Mouse (Mus musculus) v-Abl transformed pro-B cells (cell line): ENCODE data around the gene Trim71.

Experiments
- in situ Hi-C, 2 experiments: fragments of 400-800 bp; cut with MboI; formaldehyde crosslinking; loops; one replicate each; pipeline ENCODE4 v1.15.1; 2025; ENCODE audit not compliant: unreplicated experiment in 2 of 2

Trim71 gene

DNA sequence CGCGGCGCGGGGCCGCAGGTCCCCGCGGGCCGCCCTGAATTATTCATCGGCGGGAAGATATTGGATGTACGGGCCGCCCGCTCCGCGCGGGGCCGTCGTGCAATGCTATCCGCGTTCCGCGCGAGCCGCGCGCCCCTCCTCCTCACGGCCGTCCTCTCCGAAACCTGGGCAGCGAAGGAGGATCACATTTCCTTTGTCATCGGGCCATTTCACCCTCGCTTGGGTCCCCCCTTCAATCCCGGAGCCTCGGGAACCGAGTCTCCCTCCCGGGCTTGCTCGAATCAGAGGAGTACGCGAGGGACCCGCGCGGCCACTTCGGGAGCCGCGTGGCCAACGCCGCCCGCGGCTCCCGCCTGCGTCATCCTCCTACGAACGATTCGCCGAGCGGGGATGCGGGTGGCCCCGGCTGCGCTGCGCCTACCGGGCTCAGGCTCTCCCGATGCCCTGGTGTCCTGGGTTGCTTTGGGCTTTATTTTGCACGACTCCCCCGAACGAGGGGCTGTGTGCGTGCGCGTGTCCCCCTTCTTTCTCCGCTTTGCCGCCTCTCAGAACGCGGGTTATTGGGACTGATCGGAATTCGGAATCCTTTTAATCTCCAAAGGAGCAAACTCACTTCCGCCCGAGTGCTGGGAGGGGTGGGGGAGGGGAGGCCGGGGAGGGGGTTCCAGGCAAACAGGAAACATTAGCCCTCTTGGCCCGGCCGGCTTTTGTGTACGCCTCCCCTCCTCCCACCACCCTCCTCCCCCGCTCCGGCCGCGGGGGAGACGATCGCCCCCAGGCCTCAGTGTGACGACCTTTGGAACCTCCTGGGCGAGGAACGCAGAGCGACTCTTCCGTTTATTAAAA, at the start of gene Trim71:
Trim71 (minus strand) TSS at position 609 of the 846 bp plus-strand sequence.
- in situ Hi-C loops, result no loop called here

- in situ Hi-C loops, result loop anchor here in 1 of 2 experiments (25.0 kb wide), 1 partner anchor 649 kb away; no protein-coding TSS in a partner anchor
These were observed 48.9 kb upstream of the Trim71 start for GRCm38 (mm10) chr9:114613026-114613425.

GRCm38 (mm10) chr9:114612566-114612965, 48.4 kb upstream of the Trim71 start:
- in situ Hi-C loops, result loop anchor here in 1 of 2 experiments (25.0 kb wide), 1 partner anchor 650 kb away; no protein-coding TSS in a partner anchor

DNA sequence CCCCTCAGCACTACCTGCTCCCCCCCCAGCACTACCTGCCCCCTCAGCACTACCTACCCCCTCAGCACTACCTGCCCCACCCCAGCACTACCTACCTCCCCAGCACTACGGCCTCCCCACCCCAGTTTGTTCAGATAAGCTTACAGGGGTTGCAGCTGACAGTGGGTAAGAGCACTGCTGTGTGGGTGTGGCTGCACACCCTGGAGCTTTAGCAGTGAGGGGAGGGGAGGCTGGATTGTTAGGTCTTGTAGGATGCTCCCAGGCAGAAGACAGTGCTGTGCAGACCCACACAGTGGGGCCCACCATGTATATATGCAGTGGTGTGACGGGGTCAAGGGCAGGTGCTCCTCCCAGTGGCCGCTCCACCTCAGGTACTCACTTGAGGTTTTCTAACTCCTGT, 46.1 kb upstream of the Trim71 start:
- in situ Hi-C loops, result loop anchor here in 1 of 2 experiments (25.0 kb wide), 1 partner anchor 652 kb away; no protein-coding TSS in a partner anchor

- in situ Hi-C loops, result loop anchor here in 1 of 2 experiments (25.0 kb wide), 1 partner anchor 658 kb away; no protein-coding TSS in a partner anchor
These were observed 39.8 kb upstream of the Trim71 start for GRCm38 (mm10) chr9:114603876-114604540.

GRCm38 (mm10) chr9:114601096-114601495, 36.9 kb upstream of the Trim71 start:
- in situ Hi-C loops, result loop anchor here in 1 of 2 experiments (25.0 kb wide), 1 partner anchor 661 kb away; no protein-coding TSS in a partner anchor

DNA sequence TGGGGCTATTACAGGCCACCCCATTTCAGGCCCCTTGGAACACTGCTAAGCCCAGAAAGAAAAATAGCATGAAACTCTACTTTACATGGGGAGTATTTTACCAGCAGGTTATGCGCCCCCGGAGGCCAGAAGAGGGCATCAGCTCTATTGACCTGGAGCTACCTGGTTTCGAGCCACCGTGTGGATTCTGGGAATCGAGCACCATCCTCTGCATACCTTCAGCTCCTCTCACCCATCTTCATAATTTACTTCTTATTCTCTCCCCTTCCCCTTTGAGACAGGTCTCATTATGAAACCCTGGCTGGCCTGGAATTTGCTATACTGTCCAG, 20.8 kb upstream of the Trim71 start:
- in situ Hi-C loops, result loop anchor here (10.0 to 25.0 kb wide), 3 partner anchors 170 to 598 kb away; no protein-coding TSS in a partner anchor

DNA sequence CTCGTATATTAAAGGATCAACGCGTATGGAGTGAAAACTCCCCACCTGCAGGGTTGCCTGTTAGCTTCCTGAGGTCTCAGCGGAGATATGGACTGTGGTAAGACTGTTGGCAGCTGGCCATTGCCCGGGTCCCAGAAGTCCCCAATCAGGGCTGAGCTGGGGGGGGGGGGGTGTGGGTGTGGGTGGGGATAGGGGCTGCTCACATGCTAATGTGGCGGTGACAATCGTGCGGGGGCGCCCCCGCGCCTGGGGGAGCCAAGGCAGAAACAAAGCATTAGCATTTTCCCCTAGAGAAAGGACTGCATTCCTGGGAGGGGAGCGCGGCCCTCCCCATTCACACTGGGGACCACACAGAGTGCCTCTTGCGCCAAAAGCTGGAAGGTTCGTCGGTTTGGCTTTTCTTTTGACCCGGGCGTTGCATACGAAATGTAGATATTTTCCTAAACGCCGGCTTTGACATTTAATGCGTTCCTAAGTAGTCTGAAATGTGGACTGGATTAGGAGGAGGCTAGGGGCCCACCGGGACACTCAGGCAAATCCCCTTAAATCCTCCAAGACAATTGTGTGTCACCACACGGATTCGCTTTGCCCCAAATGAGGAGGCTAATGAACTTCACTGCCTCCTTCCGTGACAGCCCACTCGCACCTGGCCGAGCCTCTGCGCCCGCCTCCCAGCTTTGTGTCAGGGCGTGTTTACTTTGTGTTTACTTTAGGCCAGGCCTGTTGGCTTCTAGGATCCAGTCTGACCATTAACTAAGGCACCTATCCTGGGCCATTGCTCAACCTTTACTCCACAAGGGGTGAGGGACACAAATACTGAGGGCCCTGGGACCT, 20.2 kb upstream of the Trim71 start:
- in situ Hi-C loops, result loop anchor here (10.0 to 25.0 kb wide), 3 partner anchors 170 to 597 kb away; no protein-coding TSS in a partner anchor

DNA sequence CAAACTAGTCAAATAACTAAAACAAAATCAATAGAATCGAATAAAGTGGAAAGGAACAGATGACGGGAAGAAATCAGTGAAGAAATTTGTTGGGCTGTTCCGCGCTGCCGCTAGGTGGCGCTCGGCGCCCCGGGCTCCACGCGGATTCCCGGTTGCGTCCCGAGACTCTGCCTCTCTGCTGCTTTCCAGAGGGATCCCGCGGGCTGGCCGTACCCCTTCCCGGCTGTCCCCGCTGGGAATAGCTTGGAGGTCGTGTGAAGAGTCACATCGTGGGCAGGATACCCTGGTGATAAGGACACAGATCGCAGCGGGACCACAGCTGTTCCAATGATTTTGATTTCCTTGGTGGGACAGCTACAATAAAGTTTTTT, 19.6 kb upstream of the Trim71 start:
- in situ Hi-C loops, result loop anchor here (10.0 to 25.0 kb wide), 3 partner anchors 169 to 596 kb away; no protein-coding TSS in a partner anchor

GRCm38 (mm10) chr9:114578646-114579045, 14.5 kb upstream of the Trim71 start:
- in situ Hi-C loops, result loop anchor here in 1 of 2 experiments (25.0 kb wide), 2 partner anchors 266 to 591 kb away; no protein-coding TSS in a partner anchor

DNA sequence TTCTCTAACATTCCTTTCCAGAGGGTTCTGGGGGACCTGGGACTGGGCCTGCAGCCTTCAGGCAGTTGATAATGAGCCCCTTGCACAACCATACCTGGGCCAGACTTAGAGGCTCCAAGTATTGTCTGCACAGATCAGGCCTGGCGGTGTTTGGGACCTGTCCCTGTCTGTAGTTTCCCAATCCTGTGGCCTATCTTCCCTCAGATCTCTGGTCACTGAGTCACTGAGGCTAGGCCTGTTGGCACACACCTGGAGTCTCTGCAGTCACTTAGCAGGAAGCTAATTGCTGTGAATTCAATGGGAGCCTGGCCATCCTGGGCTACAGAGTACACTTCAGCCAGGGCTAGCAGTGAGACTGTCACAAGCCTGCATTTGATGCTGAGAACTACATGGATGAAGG, 11.8 kb upstream of the Trim71 start:
- in situ Hi-C loops, result loop anchor here in 1 of 2 experiments (25.0 kb wide), 2 partner anchors 264 to 589 kb away; no protein-coding TSS in a partner anchor

DNA sequence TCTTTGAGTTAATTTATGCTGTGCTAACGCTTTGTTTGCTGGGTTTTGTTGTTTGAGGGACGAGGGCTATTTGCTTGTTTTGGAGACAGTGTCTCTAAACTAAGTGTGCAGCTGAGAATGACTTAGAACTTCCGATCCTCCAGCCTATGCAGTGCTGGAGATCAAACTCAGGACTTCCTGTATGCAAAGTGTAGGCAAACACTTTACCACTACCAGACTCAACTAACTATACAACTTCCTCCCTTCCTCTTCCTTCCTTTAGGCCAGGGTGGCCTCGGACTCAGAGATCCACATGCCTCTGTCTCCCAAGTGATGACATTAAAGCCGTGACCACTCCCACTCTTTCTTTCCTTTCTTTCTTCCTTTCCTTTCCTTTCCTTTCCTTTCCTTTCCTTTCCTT, 9.4 kb upstream of the Trim71 start:
- in situ Hi-C loops, result no loop called here

GRCm38 (mm10) chr9:114568682-114569474, 4.7 kb upstream of the Trim71 start:
- in situ Hi-C loops, result no loop called here

GRCm38 (mm10) chr9:114564667-114565066, 498 bp upstream of the Trim71 start:
- in situ Hi-C loops, result no loop called here

GRCm38 (mm10) chr9:114562919-114563751, 1.0 kb downstream of the Trim71 start:
- in situ Hi-C loops, result no loop called here

GRCm38 (mm10) chr9:114562031-114562918, 1.9 kb downstream of the Trim71 start:
- in situ Hi-C loops, result no loop called here

DNA sequence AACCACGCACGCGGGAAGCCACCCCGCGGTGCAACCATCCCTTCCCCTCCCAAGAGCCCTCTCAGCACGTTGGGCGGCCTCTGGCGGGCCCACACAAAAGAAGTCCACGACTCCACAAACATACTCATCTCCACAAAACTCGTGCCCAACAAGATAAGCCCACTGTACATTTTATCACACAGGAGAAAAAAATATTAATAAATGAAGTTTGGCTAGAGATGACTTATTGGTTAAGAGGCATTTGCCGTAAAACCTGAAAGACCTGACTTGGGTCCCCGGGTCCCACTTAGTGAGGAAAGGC, 2.5 kb downstream of the Trim71 start:
- in situ Hi-C loops, result no loop called here
